ENCODE assay signal across 16 mouse cellular contexts in the genomic region with DNA sequence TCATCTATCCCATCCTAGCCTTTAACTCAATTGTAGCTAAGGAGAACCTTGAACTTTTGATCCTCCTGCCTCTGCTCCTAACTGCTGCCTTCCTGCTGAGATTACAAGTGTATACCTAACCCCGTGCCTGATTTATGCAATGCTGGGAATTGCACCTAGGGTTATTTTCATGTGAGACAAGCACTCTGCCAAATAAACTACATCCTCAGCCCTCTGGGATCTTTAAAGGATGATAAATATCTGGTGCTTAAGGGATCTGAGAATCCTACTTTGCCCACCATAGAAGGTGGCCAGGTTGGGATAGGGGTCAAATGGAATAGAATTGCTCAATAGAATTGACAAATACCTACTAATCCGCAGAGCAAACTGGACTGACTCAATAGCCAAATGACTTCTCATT. TPM values are rescaled to one million over a fixed set of nuclear protein-coding genes. Genes with fewer than 3 reads are reported as not detected.
DNase-seq lines count a peak whose midpoint lies in the region.
"Had no signal": no experiment of that assay in that cellular context is flagged by ENCODE, and none has a peak within 500 bp of the region (broad histone marks: within the 10 kb centered on the region; RNA-seq: fewer than 3 reads in every experiment).

No protein-coding gene starts in this region.

- peak; percentile 78 for DNase-seq in fat pad, adult 2 months (ENCODE audit: extremely low read depth, low read depth, low spot score)
- peak; percentile 70 for DNase-seq in gonadal fat pad, adult 2 months (ENCODE audit: low read depth)
- DNase-seq in urinary bladder, postnatal 4 days (ENCODE audit: low spot score in 2 of 2): no peak
- DNase-seq in embryo, embryonic 10 days (ENCODE audit: low spot score): no peak
- DNase-seq: adrenal gland, adult 2 months; adrenal gland, adult 8-10 months; adrenal gland, postnatal 10 days; adrenal gland, postnatal 14 days; adrenal gland, postnatal 25 days; adrenal gland, postnatal 36 days; B cell, adult 2 months; cerebellum, adult 11 months; cerebellum, adult 11-12 months; cerebellum, adult 18-20 months had no signal

RNA-seq across cellular contexts. Expression of a gene that starts 49.3 kb away (rescaled TPM):
- polyA plus RNA-seq in gonadal fat pad, adult 2 months (2012; rRNA removed): 3.3 and 3.4 TPM in 2 replicates
- polyA plus RNA-seq: C2C12, G1E had no signal

Comparison
In these comparisons a context has a peak if more than half of its experiments do, and no peak if none do; other contexts are left out.
1. DNase-seq: peak in fat pad, adult 2 months (single experiment) and gonadal fat pad, adult 2 months (single experiment); none in urinary bladder, postnatal 4 days (0 of 2) and embryo, embryonic 10 days (single experiment).